Mouse (Mus musculus) lung, embryonic 14.5 days (tissue): ENCODE results near the gene Muc3. TPM values are rescaled to one million over a fixed set of nuclear protein-coding genes. Genes with fewer than 3 reads are reported as not detected.
A peak's percentile ranks its signal among the peaks of the same experiment; 100 is the strongest.
"Not testable (repeated sequence)": the region's sequence is repeated elsewhere in the genome, so short reads cannot be mapped to it uniquely, and the experiment has no call there.

ENCODE experiments used
- ATAC-seq: fragments of 200-750 bp; cut with Nextera tagmentation; 2 replicates; pipeline ENCODE4 v1.8.0; 2017; ENCODE audit warnings: mild to moderate bottlenecking, moderate TSS enrichment, moderate library complexity; ENCODE audit not compliant: insufficient read depth
- DNase-seq: peaks from one replicate; pipeline ENCODE4 v3.0.0-alpha.2; 2015
- H3K27ac ChIP-seq: fragments of 300-500 bp; sonication (generic); 2 replicates; pipeline ENCODE4 v1.5.1; 2014; ENCODE audit warnings: low read depth, mild to moderate bottlenecking, moderate library complexity
- H3K27me3 ChIP-seq: fragments of 300-500 bp; sonication (generic); 2 replicates; pipeline ENCODE4 v1.6.1; 2014; ENCODE audit warnings: low read length, control low read depth; ENCODE audit not compliant: insufficient read depth
- H3K36me3 ChIP-seq: fragments of 300-500 bp; sonication (generic); 2 replicates; pipeline ENCODE4 v1.6.1; 2014; ENCODE audit warnings: control low read depth; ENCODE audit not compliant: insufficient read depth
- H3K4me1 ChIP-seq: fragments of 300-500 bp; sonication (generic); 2 replicates; pipeline ENCODE4 v1.6.1; 2014; ENCODE audit warnings: antibody characterized with exemption, control low read depth; ENCODE audit not compliant: insufficient read depth
- H3K4me2 ChIP-seq: fragments of 300-500 bp; sonication (generic); 2 replicates; pipeline ENCODE4 v1.6.1; 2014; ENCODE audit warnings: mild to moderate bottlenecking
- H3K4me3 ChIP-seq: fragments of 300-500 bp; sonication (generic); 2 replicates; pipeline ENCODE4 v1.5.1; 2014; ENCODE audit warnings: low read depth, low read length
- H3K9ac ChIP-seq: fragments of 300-500 bp; sonication (generic); 2 replicates; pipeline ENCODE4 v1.6.1; 2014
- H3K9me3 ChIP-seq: fragments of 300-500 bp; sonication (generic); 2 replicates; pipeline ENCODE4 v1.6.1; 2016; ENCODE audit warnings: low read depth, low read length, control low read depth
- CTCF ChIP-seq: IDR thresholded peaks from 2 replicates; pipeline ENCODE4 v1.5.1; 2016; ENCODE audit warnings: antibody characterized with exemption, low read depth
- WGBS: fragments of 180-500 bp; shearing (Covaris S2); extraction: QIAGEN DNeasy Blood & Tissue Kit; methylation state at CpG from one replicate; pipeline ENCODE4 v1.1.7; 2014; 5-methylcytosine and 5-hydroxymethylcytosine counted together
- polyA plus RNA-seq: library from polyadenylated mRNA; unstranded; fragments of >200 nt; fragmentation: Nextera tagmentation; extraction: Ambion mirVana; gene quantifications from 2 replicates; pipeline ENCODE4 v1.2.1, GENCODE M21; 2014

Muc3 gene
- polyA plus RNA-seq, 1 experiment from 2014 or later: not detected

- ATAC-seq (no peak), DNase-seq (no peak)
- Histone ChIP-seq H3K9ac (no peak overlapping the region), H3K9me3 (no peaks in the 10 kb centered on the region), H3K36me3 (no peaks in the 10 kb centered on the region), H3K27me3 (no peaks in the 10 kb centered on the region), H3K4me1 (peaks cover 3% of the 10 kb centered on the region; the same call in 1 of the 2 replicates), H3K4me2 (no peak overlapping the region), H3K27ac (no peak overlapping the region), H3K4me3 (no peak overlapping the region)
- no peak for TF ChIP-seq CTCF
- 72% methylated on average over 4 of the region's 4 CpGs for WGBS
Observed at GRCm38 (mm10) chr5:137121280-137121679, 27.8 kb downstream of the Muc3 start.

DNA sequence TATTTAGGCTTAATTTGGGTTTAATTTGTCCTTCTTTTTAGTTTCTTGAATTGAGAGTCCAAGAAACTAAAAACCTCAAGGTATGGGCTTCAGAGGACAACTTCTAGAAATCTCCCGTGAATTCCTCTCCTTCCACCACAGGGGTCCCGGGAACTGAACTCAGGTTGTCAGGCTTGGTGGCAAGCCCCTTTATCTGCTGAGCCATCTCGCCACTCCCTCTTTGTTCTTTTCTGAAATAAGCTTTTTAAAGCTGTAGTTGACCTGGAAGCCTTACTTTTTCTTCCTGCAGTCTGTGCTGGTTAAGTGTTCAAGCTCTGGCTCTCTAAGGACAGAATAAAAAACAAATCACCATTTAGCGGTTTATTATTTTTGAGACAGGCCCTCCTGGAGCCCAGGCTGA, 30.2 kb downstream of the Muc3 start:
- Histone ChIP-seq H3K9me3 (no peaks in the 10 kb centered on the region), H3K4me2 (no peak overlapping the region), H3K27ac (no peak overlapping the region), H3K9ac (no peak overlapping the region), H3K4me1 (peaks cover 11% of the 10 kb centered on the region), H3K4me3 (no peak overlapping the region), H3K27me3 (no peaks in the 10 kb centered on the region), H3K36me3 (peaks cover 10% of the 10 kb centered on the region; the same call in 1 of the 2 replicates)
- DNase-seq (no peak), ATAC-seq (no peak)
- WGBS: 77% methylated on average over 4 of the region's 4 CpGs
- no peak for TF ChIP-seq CTCF

GRCm38 (mm10) chr5:137117994-137118393, 31.1 kb downstream of the Muc3 start:
- H3K27me3 ChIP-seq, H3K4me3 ChIP-seq, H3K9me3 ChIP-seq, H3K4me2 ChIP-seq, DNase-seq, ATAC-seq, H3K9ac ChIP-seq, H3K27ac ChIP-seq: not testable (repeated sequence)
- 85% methylated on average over 3 of the region's 3 CpGs for WGBS
- H3K4me1 ChIP-seq: peaks cover 11% of the 10 kb centered on the region
- peaks cover 18% of the 10 kb centered on the region; the same call in 1 of the 2 replicates for H3K36me3 ChIP-seq

DNA sequence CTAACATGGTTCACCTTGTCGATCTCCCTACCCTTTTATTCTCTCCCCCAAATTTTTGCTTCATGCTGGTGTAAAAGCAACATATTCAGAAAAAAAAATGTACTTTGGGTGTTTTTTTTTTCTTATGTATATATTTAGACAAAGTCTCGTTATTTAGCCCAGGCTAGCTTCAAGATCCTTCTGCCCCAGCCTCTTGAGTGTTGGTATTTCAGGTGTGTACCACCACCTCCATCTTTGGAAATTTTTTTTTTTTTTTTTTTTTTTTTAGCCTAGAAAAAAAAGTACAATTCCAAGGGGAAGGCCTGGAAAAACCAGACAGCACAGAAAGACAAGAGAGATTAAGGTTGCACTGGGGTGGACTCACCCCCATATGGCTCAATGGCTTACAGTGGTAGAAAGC, 32.1 kb downstream of the Muc3 start:
- Histone ChIP-seq H3K27me3 (no peaks in the 10 kb centered on the region), H3K4me1 (peaks cover 11% of the 10 kb centered on the region), H3K27ac (peak overlapping the region; percentile 42; the same call in 1 of the 2 replicates), H3K9ac (no peak overlapping the region), H3K36me3 (peaks cover 25% of the 10 kb centered on the region; the same call in 1 of the 2 replicates), H3K4me2 (peak overlapping the region; percentile 75; the same call in 1 of the 2 replicates), H3K9me3 (no peaks in the 10 kb centered on the region), H3K4me3 (0 out of 2 replicates have a peak overlapping the region, but pooled peaks have one; percentile 65)
- no peak for ATAC-seq
- no peak for TF ChIP-seq CTCF
- 80% methylated on average over 2 of the region's 2 CpGs for WGBS
- no peak for DNase-seq

- TF ChIP-seq CTCF: no peak
- ATAC-seq (peak; percentile 83), DNase-seq (peak; percentile 77)
- Histone ChIP-seq H3K4me3 (peak within 1 kb of the TSS; percentile 65), H3K9me3 (no peaks in the 10 kb centered on the region), H3K27ac (peak within 1 kb of the TSS; percentile 79), H3K4me2 (peak within 1 kb of the TSS; percentile 75), H3K4me1 (peaks cover 11% of the 10 kb centered on the region), H3K9ac (peak within 1 kb of the TSS; percentile 86), H3K27me3 (no peaks in the 10 kb centered on the region), H3K36me3 (peaks cover 25% of the 10 kb centered on the region; the same call in 1 of the 2 replicates)
- WGBS: 3% methylated on average over 29 of the region's 29 CpGs
Observed at GRCm38 (mm10) chr5:137115866-137116847, 33.0 kb downstream of the Muc3 start, which contains the start of gene Trim56. TSS of gene Trim56 (minus strand) at chr5:137116209.

DNA sequence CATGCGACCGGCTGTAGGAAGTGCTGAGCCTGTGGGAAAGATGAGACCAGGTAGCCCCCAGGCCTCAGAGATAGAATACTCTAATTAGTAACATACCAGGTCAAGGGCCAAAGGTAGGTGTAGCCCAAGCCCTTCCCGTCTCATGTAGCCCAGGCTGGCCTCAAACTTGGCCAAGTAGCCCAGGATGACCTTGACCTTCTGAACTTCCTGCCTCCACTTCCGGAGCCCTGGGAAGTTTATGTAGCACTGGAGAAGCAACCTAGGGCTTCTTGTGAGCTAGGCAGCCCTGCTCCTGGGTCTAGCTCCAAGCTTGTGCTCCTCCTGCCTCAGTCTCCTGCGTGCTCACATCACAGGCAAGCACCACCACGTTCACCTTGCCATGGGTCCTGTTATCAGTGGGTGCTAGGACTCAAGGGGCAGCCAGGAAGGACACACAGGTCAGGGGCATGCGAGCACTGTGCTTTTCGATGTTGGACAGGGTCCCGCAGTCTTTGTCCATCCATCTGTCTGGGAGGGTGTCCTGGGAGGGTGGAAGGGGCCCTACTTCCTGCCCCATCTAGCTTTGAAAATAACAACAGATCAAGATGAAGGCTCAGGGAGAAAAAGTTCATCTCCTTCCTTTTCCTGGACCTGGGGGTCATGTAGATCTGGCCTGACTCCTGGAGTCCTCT, 34.1 kb downstream of the Muc3 start:
- 51% methylated on average over 9 of the region's 9 CpGs for WGBS
- Histone ChIP-seq H3K9me3 (no peaks in the 10 kb centered on the region), H3K4me2 (peak overlapping the region; percentile 75), H3K4me3 (peak overlapping the region; percentile 65), H3K27ac (peak overlapping the region; percentile 79), H3K36me3 (peaks cover 25% of the 10 kb centered on the region; the same call in 1 of the 2 replicates), H3K9ac (peak overlapping the region; percentile 86), H3K27me3 (no peaks in the 10 kb centered on the region), H3K4me1 (peaks cover 11% of the 10 kb centered on the region)
- DNase-seq (no peak), ATAC-seq (no peak)
- TF ChIP-seq CTCF: no peak
